Mouse (Mus musculus) cerebellum, postnatal 10 days (tissue): Measurements from ENCODE around the gene Tmem248.

Experiments
- DNase-seq, 2 experiments: peaks; one replicate each; pipeline ENCODE4 v3.0.0; 2021; ENCODE audit warnings: mixed read lengths in 2 of 2

Gene Tmem248

DNA sequence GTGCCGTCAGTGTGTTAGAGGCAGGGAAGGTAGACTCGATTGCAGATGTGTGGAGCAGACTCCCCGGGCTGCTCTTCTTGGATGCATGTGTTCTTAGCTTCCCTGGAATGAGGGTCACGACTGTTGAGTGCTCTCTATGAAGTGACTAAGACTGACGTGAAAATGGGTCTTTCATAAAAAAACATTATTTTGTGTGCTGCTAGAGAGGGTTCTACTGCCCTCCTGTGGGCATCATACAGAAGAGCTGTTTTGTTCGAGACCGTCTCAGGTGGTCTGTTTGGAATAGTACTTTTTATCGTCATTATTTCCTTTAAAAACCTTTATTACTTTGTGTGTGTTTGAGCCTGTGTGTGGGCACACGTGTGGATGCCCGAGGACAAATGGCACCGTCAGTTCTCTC, 46.6 kb downstream of the Tmem248 start:
- no peak for DNase-seq

DNA sequence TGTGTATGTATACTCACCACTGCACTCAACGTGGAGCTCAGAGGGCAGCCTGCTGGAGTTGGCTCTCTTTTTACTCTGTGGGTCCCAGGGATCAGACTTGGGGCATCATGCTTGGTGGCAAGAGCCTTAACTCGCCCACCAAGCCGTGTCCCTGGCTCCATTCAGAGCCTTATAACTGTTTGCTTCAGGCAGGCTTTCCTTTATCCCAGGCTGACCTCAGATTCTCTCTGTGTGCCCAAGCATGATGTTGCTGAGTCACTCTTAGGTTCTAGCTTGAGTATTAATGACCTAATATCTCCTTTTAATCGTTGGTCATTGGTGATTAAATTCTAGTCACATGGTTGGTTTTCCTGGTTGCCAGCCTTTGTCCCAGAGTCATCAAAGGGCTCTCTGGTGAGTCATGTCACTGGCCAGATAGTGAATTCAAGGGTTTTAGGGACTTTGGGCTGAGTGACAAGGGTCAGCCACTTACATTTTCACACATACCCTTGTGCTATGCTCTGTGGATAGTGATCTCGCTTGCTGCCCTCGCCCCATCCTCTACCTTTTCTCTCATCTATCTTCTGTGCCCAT, 47.6 kb downstream of the Tmem248 start:
- DNase-seq: no peak

DNA sequence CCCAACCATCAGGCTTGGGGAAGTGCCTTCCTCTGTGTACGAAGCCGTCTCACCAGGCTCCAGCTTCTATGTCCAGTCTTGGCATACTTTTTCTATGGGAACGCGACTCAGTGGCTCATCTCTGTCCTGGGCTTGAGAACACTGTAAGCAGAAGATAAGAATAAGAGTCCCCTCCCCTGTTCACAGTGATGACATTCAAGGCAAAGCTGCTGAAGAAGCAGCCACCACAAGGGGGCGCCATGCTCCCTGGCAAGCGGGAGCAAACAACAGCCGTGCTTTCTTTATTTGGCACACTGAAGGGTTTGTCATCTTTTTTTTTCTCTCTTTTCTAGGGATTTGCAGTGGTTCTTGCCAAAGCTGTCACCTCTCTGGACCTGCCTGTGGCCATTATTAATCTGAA, 49.8 kb downstream of the Tmem248 start:
- DNase-seq: peak; percentile 66 to 79

DNA sequence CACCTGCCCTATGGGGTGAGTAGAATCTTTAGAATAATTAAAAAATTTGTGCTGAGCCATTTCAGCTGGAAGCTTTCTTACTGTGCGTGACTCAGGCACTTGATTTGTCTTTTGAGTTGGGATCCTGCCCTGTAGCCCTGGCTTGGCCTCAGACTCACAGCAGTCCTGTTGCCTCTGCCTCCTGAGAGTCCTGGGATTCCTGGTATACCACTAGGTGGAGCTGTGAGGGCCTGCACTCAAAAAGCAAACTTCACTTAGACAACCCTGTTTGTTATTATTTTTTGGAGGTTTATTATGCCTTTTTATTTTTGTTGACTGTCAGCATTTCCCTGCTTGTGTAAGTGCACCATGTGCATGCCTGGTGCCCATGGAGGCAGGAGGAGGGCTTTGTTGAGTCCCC, 50.4 kb downstream of the Tmem248 start:
- DNase-seq: peak; percentile 62 to 66

DNA sequence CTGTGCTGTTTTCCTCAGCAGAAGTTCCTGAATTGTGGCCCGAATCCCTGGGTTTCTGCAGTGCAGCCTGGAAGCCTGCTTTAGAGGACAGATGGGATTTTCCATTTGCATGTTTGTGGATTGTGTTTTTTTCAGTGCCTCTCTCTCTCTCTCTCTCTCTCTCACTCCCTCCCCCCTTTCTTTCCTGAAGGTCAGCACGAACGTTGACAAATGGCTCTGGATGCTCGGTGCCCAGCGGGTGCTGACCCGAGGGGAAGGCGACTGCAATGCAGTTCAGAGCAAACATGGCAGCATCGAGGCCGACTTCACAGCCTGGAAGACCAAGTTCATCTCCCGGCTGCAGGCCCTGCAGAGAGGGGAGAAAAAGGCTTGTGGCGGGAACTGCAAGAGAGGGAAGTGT, 52.1 kb downstream of the Tmem248 start:
- no peak for DNase-seq

DNA sequence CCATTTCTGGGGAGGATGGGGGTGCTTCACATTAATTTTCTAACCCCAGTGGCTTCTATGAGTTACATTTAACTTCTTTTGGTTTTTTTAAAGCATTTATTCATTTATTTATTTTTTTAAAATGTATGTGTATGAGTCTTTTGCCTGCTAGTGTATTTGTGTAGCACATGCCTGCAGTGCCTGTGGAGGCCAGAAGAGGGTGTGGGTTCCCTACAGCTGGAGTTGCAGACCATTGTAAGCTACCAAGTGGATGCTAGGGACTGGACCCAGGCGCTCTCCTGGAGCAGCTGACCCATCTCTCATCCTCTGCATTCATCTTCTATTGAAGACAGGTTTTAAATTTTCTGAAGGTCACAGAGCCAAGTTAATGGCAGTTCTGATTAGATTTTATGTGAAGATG, 55.5 kb downstream of the Tmem248 start:
- no peak for DNase-seq

DNA sequence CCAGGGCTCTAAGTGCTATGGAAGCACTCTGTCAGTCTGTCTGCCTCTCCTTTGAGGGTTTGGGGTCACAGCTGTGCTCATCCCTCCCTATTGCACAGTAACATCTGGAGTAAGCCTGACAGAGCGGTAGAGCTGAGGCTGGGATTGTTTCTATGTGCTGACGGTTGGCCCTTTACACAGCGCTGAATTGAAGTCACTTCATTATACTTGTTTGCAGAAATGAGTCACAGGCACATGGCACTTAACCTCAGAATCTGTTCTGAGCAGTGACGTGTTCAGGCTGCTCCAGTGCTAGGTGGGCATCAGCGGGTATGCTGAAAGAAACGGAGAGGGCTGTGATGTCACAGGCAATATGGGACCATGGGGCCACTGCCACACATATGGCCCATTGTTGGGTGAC, 56.2 kb downstream of the Tmem248 start:
- DNase-seq: no peak

DNA sequence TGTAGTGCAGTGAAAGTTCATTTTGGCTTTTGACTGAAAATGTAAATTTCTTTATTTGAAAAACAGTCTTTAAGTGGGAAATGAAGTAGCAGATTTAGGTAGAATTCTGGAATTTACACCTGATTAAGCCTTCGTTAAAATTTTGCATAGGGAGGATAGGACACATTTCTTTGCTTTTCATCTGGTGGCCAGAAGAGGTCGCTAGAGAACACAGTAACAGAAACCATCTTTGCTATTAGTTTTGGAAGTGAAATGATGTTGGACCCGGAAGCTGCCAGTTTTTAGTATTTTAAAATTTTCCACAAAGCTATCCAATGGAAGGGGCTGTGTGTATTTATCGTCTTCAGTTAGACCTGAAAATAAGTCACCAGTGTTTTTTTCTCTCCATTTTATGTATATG, 58.6 kb downstream of the Tmem248 start:
- peak; percentile 73 to 82 for DNase-seq

DNA sequence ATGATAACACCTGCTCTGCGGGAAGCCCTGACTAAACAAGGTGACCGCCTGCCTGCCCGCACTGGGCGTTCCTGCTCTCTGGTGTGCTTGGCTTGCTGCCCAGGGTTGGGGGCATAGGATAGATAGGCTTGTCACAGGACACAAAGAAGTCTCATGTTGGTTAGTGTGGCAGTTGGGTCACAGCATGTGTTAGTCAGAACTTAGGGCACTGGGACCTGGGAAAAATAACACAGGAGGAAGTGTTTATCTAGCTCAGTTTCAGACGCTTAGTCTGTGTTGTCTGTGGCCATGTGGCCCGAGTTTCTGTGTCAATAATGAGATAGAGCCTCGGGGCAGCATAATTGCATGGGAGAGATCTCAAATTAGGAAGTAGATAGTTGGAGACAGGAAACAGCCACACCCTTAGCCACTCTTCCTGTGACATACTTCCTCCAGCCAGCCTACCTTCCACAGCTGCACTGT, 61.2 kb downstream of the Tmem248 start:
- no peak for DNase-seq

DNA sequence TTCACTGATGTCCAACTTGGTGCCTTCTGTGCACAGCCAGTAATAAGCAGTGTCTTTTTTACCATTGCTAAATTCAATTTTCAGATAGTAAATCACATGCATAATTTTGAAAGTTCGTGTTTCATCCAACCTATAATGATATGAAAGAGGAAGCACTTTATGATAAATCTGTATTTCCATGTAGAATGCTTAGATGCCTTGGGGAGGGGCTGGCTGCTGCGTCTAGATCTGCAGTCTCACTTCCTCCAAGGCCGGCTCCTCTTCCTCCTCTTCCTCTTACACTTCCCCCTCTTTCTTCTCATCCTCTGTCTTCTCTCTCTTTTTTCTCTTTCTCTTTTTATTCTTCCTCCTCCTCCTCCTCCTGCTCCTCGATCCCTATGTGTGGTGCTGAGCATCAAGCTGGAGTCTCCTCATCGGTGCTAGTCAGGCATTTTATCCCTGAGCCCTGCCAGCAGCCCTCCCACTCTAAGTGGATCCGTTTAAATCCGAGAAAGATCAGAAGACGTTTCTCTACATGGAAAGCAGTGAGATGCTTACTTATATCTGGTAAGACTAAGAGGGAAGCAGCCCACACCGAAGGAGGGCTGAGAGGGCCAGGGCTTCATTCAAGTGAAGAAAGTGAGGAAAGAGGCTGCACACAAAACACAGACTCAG, 66.3 kb downstream of the Tmem248 start:
- DNase-seq: no peak

DNA sequence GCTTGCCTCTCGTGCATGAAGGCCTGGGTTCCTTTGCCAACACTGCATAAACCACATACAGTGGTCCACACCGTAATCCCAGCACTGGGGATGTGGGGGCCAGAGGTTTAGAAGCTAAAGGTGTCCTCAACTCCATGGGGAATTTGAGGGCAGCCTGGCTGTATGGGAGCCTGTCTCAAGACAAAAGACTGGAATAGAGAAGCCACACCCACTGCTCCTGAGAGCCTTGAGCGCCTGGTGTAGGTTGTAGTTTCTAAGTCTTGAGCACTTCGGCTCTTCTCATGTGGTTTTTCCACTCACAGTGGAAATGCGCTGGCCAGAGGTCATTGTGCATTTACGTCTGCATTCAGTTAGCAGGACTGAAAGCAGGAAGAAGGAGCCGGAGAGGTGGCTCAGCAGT, 71.2 kb downstream of the Tmem248 start:
- DNase-seq: no peak

DNA sequence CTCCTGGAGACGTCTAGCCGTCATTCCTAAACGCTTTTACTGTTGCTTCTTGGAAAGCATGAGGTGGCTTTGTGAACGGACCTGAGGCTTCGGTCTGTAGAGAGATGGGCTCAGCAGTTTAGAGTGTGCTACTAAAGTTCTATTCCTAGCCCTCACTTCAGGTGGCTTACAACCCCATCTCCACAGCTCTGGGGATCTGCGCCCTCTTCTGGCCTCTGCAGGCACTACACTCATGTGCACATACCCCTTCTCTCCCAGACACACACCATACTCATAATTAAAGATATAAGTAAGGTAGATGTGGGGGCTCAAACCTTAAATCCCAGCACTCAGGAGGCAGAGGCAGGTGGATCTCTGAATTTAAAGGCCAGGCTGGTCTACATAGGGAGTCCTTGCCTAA, 73.4 kb downstream of the Tmem248 start:
- DNase-seq: peak in 1 of 2 experiments; percentile 32

DNA sequence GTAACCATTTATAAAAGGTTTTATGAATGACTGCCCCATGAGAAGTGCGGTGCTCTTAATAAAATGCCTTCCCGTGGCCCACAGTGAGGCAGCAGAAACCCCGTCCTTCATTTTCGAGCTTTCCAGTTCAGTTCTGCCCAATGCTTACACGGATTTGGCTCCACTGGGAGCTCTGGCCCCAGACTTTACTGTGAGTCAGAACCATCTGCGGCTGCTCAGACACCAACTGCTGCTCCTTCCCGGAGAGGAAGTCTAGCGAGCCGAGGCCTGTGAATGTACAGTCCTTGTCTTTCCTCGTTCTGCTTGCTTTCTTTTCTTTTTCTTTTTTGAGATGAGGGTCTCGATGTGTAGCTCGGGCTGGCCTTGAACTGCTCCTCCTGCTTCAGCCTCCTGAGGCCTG, 73.9 kb downstream of the Tmem248 start:
- DNase-seq: peak; percentile 68 to 78

DNA sequence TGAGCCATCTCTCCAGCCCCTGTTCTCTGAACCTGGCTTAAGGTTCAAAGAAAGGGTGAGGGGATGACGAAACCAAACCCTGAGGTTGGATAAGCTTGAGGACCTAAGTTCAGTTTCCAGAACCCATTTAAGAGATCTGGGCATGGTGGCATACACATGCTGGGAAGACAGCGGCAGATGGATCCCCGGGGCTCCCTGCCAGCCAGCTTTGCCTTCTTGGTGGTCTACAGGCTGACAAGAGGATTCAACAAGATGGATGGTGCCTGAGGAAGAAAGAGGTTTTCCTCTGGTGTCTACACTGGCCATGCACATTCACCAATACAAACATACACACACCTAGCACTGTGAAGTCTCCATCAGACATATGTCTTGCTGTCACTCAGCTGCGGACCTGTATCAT, 76.1 kb downstream of the Tmem248 start:
- DNase-seq: peak; percentile 77 to 88
